Mouse (Mus musculus): ENCODE measurements around the gene Lyzl4. TPM values are rescaled to one million over a fixed set of nuclear protein-coding genes. Genes with fewer than 3 reads are reported as not detected.
"Not testable (repeated sequence)": the region's sequence is repeated elsewhere in the genome, so short reads cannot be mapped to it uniquely, and the experiment has no call there.

Lyzl4 gene
- polyA plus RNA-seq, 1 experiment from 2014 or later, result 0.12 TPM

- no peak overlapping the region for H3K4me2 ChIP-seq (ENCODE audit: low read depth, low read length)
- no peak overlapping the region for H3K4me3 ChIP-seq (ENCODE audit: low read depth, low read length)
- H3K9ac ChIP-seq (replicated peaks), result no peak overlapping the region
- no peaks in the 10 kb centered on the region for H3K36me3 ChIP-seq (replicated peaks; ENCODE audit: insufficient read depth, low read length)
- H3K27ac ChIP-seq (ENCODE audit: low read depth), result no peak overlapping the region
- DNase-seq, result no peak
- H3K9me3 ChIP-seq (ENCODE audit: low read length), result no peaks in the 10 kb centered on the region
- ATAC-seq, result no peak
- H3K4me1 ChIP-seq (ENCODE audit: insufficient read depth), result no peaks in the 10 kb centered on the region
- TF ChIP-seq EP300 (IDR thresholded peaks at IDR 0.05; ENCODE audit: low read depth), result no peak
- no peaks in the 10 kb centered on the region for H3K27me3 ChIP-seq (ENCODE audit: insufficient read depth, low read length)
- 25% methylated on average over 6 of the region's 6 CpGs for WGBS (ENCODE audit: insufficient replicate concordance)
These were observed 41.0 kb downstream of the Lyzl4 start for GRCm38 (mm10) chr9:121600861-121601427.

GRCm38 (mm10) chr9:121600201-121600860 lies 41.6 kb downstream of the Lyzl4 start:
- DNase-seq (no peak), ATAC-seq (no peak)
- no peaks in the 10 kb centered on the region for H3K36me3 ChIP-seq (replicated peaks; ENCODE audit: insufficient read depth, low read length)
- no peak for TF ChIP-seq CTCF (IDR thresholded peaks at IDR 0.05; ENCODE audit: low read depth)
- no peak for TF ChIP-seq EP300 (IDR thresholded peaks at IDR 0.05; ENCODE audit: low read depth)
- WGBS (ENCODE audit: insufficient replicate concordance), result 50% methylated on average over 13 of the region's 13 CpGs
- H3K9ac ChIP-seq (replicated peaks), result no peak overlapping the region
- H3K4me2 ChIP-seq (ENCODE audit: low read depth, low read length), result no peak overlapping the region
- no peaks in the 10 kb centered on the region for H3K4me1 ChIP-seq (ENCODE audit: insufficient read depth)
- no peaks in the 10 kb centered on the region for H3K9me3 ChIP-seq (ENCODE audit: low read length)
- H3K27ac ChIP-seq (ENCODE audit: low read depth), result no peak overlapping the region
- no peak overlapping the region for H3K4me3 ChIP-seq (ENCODE audit: low read depth, low read length)
- H3K27me3 ChIP-seq (ENCODE audit: insufficient read depth, low read length), result no peaks in the 10 kb centered on the region

GRCm38 (mm10) chr9:121599551-121599950 lies 42.3 kb downstream of the Lyzl4 start:
- Histone ChIP-seq H3K27me3 (ENCODE audit: insufficient read depth, low read length) (no peaks in the 10 kb centered on the region), H3K4me2 (ENCODE audit: low read depth, low read length) (no peak overlapping the region), H3K4me1 (ENCODE audit: insufficient read depth) (no peaks in the 10 kb centered on the region), H3K27ac (ENCODE audit: low read depth) (no peak overlapping the region), H3K9ac (replicated peaks) (no peak overlapping the region), H3K9me3 (ENCODE audit: low read length) (no peaks in the 10 kb centered on the region), H3K36me3 (replicated peaks; ENCODE audit: insufficient read depth, low read length) (no peaks in the 10 kb centered on the region), H3K4me3 (ENCODE audit: low read depth, low read length) (no peak overlapping the region)
- no peak for TF ChIP-seq EP300 (IDR thresholded peaks at IDR 0.05; ENCODE audit: low read depth)
- no peak for TF ChIP-seq CTCF (IDR thresholded peaks at IDR 0.05; ENCODE audit: low read depth)
- WGBS (ENCODE audit: insufficient replicate concordance), result 71% methylated on average over 6 of the region's 6 CpGs
- DNase-seq, result no peak
- no peak for ATAC-seq

GRCm38 (mm10) chr9:121598106-121598505 lies 43.8 kb downstream of the Lyzl4 start:
- WGBS (ENCODE audit: insufficient replicate concordance), result 53% methylated on average over 2 of the region's 2 CpGs
- no peaks in the 10 kb centered on the region for H3K27me3 ChIP-seq (ENCODE audit: insufficient read depth, low read length)
- TF ChIP-seq CTCF (IDR thresholded peaks at IDR 0.05; ENCODE audit: low read depth) (no peak), EP300 (IDR thresholded peaks at IDR 0.05; ENCODE audit: low read depth) (no peak)
- no peaks in the 10 kb centered on the region for H3K4me1 ChIP-seq (ENCODE audit: insufficient read depth)
- H3K9ac ChIP-seq (replicated peaks), result no peak overlapping the region
- DNase-seq, result no peak
- ATAC-seq, result no peak
- no peak overlapping the region for H3K27ac ChIP-seq (ENCODE audit: low read depth)
- no peak overlapping the region for H3K4me2 ChIP-seq (ENCODE audit: low read depth, low read length)
- H3K36me3 ChIP-seq (replicated peaks; ENCODE audit: insufficient read depth, low read length), result no peaks in the 10 kb centered on the region
- no peak overlapping the region for H3K4me3 ChIP-seq (ENCODE audit: low read depth, low read length)
- no peaks in the 10 kb centered on the region for H3K9me3 ChIP-seq (ENCODE audit: low read length)

- Histone ChIP-seq H3K9ac (replicated peaks) (no peak overlapping the region), H3K4me2 (ENCODE audit: low read depth, low read length) (no peak overlapping the region), H3K4me1 (ENCODE audit: insufficient read depth) (no peaks in the 10 kb centered on the region), H3K36me3 (replicated peaks; ENCODE audit: insufficient read depth, low read length) (no peaks in the 10 kb centered on the region), H3K27me3 (ENCODE audit: insufficient read depth, low read length) (no peaks in the 10 kb centered on the region), H3K9me3 (ENCODE audit: low read length) (no peaks in the 10 kb centered on the region), H3K27ac (ENCODE audit: low read depth) (no peak overlapping the region), H3K4me3 (ENCODE audit: low read depth, low read length) (no peak overlapping the region)
- no peak for ATAC-seq
- 60% methylated on average over 4 of the region's 4 CpGs for WGBS (ENCODE audit: insufficient replicate concordance)
- no peak for DNase-seq
- TF ChIP-seq EP300 (IDR thresholded peaks at IDR 0.05; ENCODE audit: low read depth) (no peak), CTCF (IDR thresholded peaks at IDR 0.05; ENCODE audit: low read depth) (no peak)
These were observed 47.1 kb downstream of the Lyzl4 start for GRCm38 (mm10) chr9:121594771-121595170.

GRCm38 (mm10) chr9:121593768-121594167 lies 48.1 kb downstream of the Lyzl4 start:
- H3K9ac ChIP-seq (replicated peaks); H3K4me3 ChIP-seq (ENCODE audit: low read depth, low read length); H3K4me2 ChIP-seq (ENCODE audit: low read depth, low read length); DNase-seq; H3K9me3 ChIP-seq (ENCODE audit: low read length); H3K27ac ChIP-seq (ENCODE audit: low read depth); H3K27me3 ChIP-seq (ENCODE audit: insufficient read depth, low read length); H3K4me1 ChIP-seq (ENCODE audit: insufficient read depth); H3K36me3 ChIP-seq (replicated peaks; ENCODE audit: insufficient read depth, low read length); ATAC-seq: not testable (repeated sequence)
- WGBS (ENCODE audit: insufficient replicate concordance), result 61% methylated on average over 3 of the region's 3 CpGs

Measured in liver, postnatal 0 days (tissue).